Mouse (Mus musculus): ENCODE measurements around the gene Cplx2. TPM values are rescaled to one million over a fixed set of nuclear protein-coding genes. Genes with fewer than 3 reads are reported as not detected.

The Cplx2 gene
- 22.0 and 22.6 TPM in 2 replicates for polyA plus RNA-seq (2016; fragmentation: Nextera tagmentation; extraction: Ambion mirVana)

DNA sequence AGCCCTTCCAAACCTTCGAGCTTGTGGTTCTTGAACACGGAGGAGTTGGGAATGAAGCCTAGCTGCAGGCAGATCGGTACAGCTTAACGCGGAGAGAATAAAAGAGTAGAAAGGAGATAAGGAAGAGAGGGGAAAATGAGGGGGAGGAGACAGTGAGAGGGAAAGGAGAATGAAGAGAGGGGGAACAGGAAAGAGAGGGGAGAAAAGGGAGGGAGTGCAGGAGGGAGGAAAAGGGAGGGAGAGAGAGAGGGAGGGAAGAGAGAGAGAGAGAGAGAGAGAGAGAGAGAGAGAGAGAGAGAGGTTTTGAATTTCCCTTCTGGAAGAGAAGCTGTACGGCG, at the start of gene Cplx2:
Gene Cplx2 (plus strand): TSS at position 301 of the 338 bp plus-strand sequence.
- Histone ChIP-seq H3K4me2 (replicated peaks) (peak within 1 kb of the TSS; percentile 83), H3K9me3 (no peaks in the 10 kb centered on the region), H3K4me1 (peaks cover 48% of the 10 kb centered on the region), H3K27me3 (peaks cover 22% of the 10 kb centered on the region), H3K4me3 (peak within 1 kb of the TSS; percentile 52), H3K27ac (replicated peaks) (peak within 1 kb of the TSS; percentile 86), H3K9ac (replicated peaks) (peak within 1 kb of the TSS; percentile 66), H3K36me3 (no peaks in the 10 kb centered on the region)
- WGBS, result 1% methylated on average over 7 of the region's 7 CpGs
- no peak for ATAC-seq (ENCODE audit: low FRiP score, low read depth)

DNA sequence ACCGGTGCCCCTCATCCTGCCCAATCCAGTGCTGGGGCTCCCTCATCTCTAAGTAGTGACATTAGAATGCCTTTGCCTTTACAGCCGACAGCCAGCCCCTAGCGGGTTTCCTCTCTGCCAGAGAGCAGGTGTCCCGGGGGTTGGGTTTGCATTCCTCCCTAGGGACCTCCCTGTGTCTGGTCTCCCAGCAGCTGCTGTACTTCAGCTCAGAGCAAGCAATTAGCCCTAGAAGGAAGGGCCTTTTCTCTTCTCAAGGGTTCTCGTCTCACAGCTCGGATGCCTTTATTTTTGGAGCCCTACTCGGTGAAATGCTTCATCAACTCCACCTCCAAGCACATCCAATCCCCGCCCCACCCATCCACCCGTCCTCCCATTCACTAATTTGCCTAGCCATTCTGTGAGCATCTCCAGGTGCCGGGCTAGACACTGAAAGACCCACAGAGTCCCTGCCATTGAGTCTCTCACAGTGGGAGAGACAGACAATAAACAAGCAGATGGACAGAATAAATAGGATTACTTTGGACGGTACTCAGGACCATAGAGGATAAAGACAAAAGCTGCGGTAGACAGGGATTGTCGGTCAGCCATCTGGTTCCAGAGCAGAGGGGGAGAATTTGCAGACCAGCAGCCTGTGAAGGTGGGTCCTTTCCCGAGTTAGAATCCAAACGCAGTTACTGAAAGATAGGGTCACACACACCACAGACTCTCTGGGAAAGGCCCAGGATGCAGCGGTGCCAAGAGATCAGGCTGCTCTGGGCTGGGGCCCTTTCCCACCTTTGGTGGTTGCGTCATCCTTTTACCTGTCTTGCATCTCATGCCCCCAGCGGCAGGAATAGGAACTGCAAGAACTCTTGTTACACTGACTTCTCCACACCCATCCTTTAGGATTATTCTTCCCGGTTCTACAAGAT, 48.5 kb upstream of the Cplx2 start:
- WGBS, result 15% methylated on average over 19 of the region's 19 CpGs
- peaks cover 58% of the 10 kb centered on the region for H3K4me1 ChIP-seq
- peak; percentile 34 for ATAC-seq (ENCODE audit: low FRiP score, low read depth)
- H3K27ac ChIP-seq (replicated peaks), result peak overlapping the region; percentile 74
- no peak overlapping the region for H3K9ac ChIP-seq (replicated peaks)
- H3K4me3 ChIP-seq, result no peak overlapping the region
- no peaks in the 10 kb centered on the region for H3K9me3 ChIP-seq
- H3K4me2 ChIP-seq (replicated peaks), result no peak overlapping the region
- H3K27me3 ChIP-seq, result no peaks in the 10 kb centered on the region
- H3K36me3 ChIP-seq, result no peaks in the 10 kb centered on the region

DNA sequence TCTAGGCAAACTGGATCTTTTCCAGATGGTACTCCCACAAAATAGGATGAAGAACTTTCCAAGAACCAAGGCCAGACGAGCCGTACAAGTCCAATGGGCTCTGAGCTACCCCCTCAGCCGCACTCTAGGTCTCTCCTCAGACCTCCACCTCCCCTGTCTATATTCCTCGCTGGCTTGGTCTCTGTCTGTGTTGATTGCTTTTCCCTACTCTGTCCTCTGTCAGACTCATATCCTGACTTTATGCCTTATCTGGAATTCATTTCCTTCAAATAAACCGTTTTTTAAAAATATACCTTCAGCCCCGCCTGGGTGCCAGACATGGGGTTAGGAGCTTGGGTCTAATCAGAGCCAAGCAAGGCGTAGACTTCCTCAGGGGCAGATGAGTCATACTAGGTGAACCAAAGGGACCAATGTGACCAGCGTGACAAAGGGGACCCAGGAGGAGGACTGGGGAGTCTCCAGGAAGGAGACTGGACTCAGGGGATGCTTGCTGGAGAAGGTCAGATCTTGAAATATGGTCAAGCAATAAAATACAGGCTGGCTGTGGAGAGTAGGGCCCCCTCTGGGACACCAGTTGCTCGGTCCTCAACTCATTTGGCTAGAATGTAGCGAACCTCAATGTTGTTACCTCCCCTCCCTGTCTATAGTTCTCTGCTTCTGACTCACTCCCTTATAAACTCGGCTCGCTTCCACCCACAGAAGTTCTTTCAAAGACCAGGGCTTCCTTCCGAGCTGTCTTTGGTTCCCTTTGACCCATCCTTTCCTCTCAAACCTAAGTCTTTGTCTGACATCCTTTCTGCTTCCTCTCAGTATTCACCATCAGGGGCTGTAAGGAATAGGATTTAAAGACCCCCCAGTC, 47.6 kb upstream of the Cplx2 start:
- Histone ChIP-seq H3K9me3 (no peaks in the 10 kb centered on the region), H3K4me1 (peaks cover 65% of the 10 kb centered on the region), H3K27ac (replicated peaks) (peak overlapping the region; percentile 74), H3K9ac (replicated peaks) (no peak overlapping the region), H3K36me3 (no peaks in the 10 kb centered on the region), H3K27me3 (no peaks in the 10 kb centered on the region), H3K4me3 (no peak overlapping the region), H3K4me2 (replicated peaks) (no peak overlapping the region)
- 71% methylated on average over 13 of the region's 13 CpGs for WGBS
- no peak for ATAC-seq (ENCODE audit: low FRiP score, low read depth)

DNA sequence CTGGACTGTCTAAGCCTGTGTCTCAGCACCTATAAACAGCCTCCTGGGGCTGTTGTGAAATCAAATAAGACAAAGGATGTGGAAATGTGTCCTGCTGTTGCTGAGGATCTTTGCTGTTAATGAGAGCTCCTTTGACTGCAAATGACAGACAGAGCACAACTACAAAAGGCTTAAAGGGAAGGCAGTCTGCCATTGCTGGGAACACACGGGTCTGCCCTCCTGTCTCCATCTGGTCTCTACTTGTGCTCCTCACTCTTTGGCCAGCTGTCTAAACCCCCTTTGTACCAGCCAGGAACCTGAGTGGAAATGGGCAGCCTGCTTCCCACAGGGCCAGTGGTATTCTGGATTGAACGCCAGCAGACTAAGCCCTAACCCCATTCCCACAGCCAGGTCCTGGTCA, 47.0 kb upstream of the Cplx2 start:
- Histone ChIP-seq H3K27ac (replicated peaks) (peak overlapping the region; percentile 74), H3K4me3 (no peak overlapping the region), H3K9ac (replicated peaks) (no peak overlapping the region), H3K36me3 (no peaks in the 10 kb centered on the region), H3K4me1 (peaks cover 71% of the 10 kb centered on the region), H3K9me3 (no peaks in the 10 kb centered on the region), H3K27me3 (no peaks in the 10 kb centered on the region), H3K4me2 (replicated peaks) (no peak overlapping the region)
- no peak for ATAC-seq (ENCODE audit: low FRiP score, low read depth)
- WGBS, result 34% methylated on average over 2 of the region's 2 CpGs

DNA sequence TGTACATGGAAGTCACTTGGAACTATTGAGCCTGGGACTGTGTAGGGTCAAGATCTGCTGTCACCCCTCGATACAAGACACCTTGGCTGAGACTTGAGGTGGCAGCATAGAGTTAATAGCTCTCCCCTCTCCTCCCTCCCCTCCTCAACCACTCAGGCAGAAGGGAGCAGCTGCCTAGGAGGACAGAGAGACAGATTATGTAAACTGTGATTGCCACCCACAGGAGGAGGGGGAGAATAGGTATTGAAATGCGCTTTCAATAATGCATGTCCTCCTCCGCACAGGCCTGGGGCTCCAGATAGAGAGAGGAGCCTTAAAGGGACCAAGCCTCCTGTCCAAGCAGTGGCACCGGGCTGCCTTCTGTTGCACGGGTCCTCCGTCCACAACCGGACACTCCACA, 45.3 kb upstream of the Cplx2 start:
- Histone ChIP-seq H3K4me2 (replicated peaks) (peak overlapping the region; percentile 26; the same call in 1 of the 2 replicates), H3K9me3 (no peaks in the 10 kb centered on the region), H3K27me3 (peaks cover 6% of the 10 kb centered on the region; the same call in 1 of the 2 replicates), H3K36me3 (no peaks in the 10 kb centered on the region), H3K4me1 (peaks cover 74% of the 10 kb centered on the region), H3K27ac (replicated peaks) (peak overlapping the region; percentile 76), H3K9ac (replicated peaks) (no peak overlapping the region), H3K4me3 (no peak overlapping the region)
- peak; percentile 73 for ATAC-seq (ENCODE audit: low FRiP score, low read depth)
- WGBS, result 20% methylated on average over 7 of the region's 7 CpGs

DNA sequence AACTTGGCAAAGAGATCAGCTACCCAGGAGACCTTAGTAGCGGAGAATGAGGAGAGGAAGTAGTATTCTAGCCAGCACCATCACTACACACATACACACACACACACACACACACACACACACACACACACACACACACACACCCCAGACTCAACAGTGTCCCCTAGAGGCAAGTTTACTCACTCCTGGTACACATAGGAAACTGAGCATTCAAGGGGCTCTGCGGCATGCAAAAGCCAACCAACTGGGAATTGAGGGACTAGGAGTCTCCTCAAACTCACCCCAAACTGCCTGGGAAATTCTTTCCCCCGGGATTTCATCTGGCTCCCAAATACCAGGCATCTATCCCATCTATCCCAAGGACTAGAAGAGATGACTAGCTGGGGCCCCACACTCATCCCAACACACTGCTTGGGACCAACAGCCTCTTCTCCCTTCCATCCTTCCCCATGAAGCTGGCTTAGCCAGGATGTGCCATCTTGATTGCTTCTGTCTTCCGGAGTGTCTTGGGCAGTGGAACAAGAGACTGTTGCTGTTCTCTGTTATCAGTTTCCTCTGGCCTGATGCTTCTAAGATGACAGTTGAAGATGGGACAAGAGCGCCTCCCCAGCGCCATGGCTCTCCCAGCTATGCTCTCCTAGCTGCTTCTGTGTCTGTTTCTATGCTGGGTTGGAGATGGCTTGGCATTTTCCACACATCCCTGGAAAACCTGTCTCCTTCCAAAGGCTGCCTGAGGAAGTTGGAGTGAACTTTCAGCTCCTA, 44.3 kb upstream of the Cplx2 start:
- H3K27ac ChIP-seq (replicated peaks), result peak overlapping the region; percentile 76
- H3K4me3 ChIP-seq, result no peak overlapping the region
- peaks cover 83% of the 10 kb centered on the region for H3K4me1 ChIP-seq
- no peak overlapping the region for H3K4me2 ChIP-seq (replicated peaks)
- no peak for ATAC-seq (ENCODE audit: low FRiP score, low read depth)
- H3K9ac ChIP-seq (replicated peaks), result no peak overlapping the region
- no peaks in the 10 kb centered on the region for H3K9me3 ChIP-seq
- no peaks in the 10 kb centered on the region for H3K36me3 ChIP-seq
- WGBS, result 87% methylated on average over 6 of the region's 6 CpGs
- peaks cover 11% of the 10 kb centered on the region; the same call in 1 of the 2 replicates for H3K27me3 ChIP-seq

DNA sequence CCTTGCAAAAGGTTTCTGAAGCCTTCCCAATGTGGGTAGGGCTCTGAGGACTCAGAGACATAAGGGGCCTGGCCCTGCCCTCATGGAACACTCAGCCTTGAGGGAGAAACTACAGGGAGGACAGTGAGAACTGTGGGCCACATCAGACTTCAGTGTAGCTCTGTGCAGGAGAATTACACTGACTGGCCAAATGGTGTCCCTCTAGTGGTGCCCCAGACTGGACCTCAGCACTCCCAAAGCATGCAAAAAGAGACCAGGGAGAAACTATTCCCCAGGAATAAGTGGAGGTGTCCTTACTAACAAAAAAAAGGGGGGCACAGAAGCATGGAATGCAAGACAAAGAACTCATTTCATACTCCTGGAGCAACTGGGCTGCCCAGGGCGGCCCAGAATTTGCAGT, 43.1 kb upstream of the Cplx2 start:
- peak overlapping the region; percentile 75 for H3K27ac ChIP-seq (replicated peaks)
- peaks cover 85% of the 10 kb centered on the region for H3K4me1 ChIP-seq
- H3K36me3 ChIP-seq, result no peaks in the 10 kb centered on the region
- peaks cover 14% of the 10 kb centered on the region for H3K27me3 ChIP-seq
- H3K9me3 ChIP-seq, result no peaks in the 10 kb centered on the region
- WGBS, result 50% methylated on average over 1 of the region's 1 CpGs
- no peak overlapping the region for H3K4me3 ChIP-seq
- 0 out of 2 replicates have a peak overlapping the region, but pooled peaks have one; percentile 4 for H3K9ac ChIP-seq (replicated peaks)
- H3K4me2 ChIP-seq (replicated peaks), result no peak overlapping the region; the same call in 1 of the 2 replicates
- no peak for ATAC-seq (ENCODE audit: low FRiP score, low read depth)

GRCm38 (mm10) chr13:54328954-54329490, 42.1 kb upstream of the Cplx2 start:
- H3K9ac ChIP-seq (replicated peaks), result no peak overlapping the region
- peaks cover 22% of the 10 kb centered on the region for H3K27me3 ChIP-seq
- H3K9me3 ChIP-seq, result no peaks in the 10 kb centered on the region
- no peak overlapping the region for H3K4me3 ChIP-seq
- no peaks in the 10 kb centered on the region for H3K36me3 ChIP-seq
- H3K4me2 ChIP-seq (replicated peaks), result 0 out of 2 replicates have a peak overlapping the region, but pooled peaks have one; percentile 25
- H3K27ac ChIP-seq (replicated peaks), result peak overlapping the region; percentile 75
- 8% methylated on average over 8 of the region's 8 CpGs for WGBS
- H3K4me1 ChIP-seq, result peaks cover 78% of the 10 kb centered on the region
- no peak for ATAC-seq (ENCODE audit: low FRiP score, low read depth)

DNA sequence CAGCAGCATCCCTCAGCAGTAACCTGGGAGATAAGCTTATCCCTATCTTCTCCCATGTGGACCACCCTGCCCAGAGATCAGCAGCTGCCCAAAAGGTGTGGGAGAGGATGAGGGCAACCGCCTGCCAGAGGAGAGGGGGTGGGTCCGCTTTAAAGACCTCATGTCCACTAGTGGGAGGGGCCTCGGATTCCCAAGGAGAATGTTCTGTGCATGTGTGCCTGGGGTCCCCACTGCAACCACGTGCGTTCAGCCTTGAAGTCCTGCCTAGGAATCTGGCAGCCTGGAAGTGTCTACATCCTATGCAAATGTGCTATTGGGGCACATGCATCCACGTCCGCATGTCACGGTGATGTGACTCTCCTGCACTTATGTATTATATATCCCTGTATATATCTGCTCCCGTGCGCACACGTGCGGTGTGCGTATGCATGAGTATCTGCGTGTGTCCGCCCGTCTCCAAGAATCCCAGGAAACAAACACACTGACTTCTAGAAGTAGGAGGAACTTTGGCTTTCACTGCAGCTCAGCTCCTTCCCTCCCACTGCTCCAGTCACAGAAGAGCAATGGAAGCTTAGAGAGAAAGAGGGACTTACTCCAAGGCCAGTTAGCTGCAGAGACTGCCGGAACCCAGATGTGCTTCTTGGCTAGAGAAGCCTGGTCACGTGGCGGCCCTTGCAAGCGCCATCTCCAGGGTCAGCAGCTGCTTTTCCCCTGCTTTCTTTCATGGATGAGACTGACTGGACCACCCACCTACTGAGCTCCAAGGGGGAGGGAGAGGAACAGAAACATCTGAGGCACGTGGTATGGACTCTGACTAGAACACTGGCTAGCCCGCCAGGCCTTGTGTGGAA, 39.1 kb upstream of the Cplx2 start:
- Histone ChIP-seq H3K27me3 (peaks cover 29% of the 10 kb centered on the region), H3K9me3 (no peaks in the 10 kb centered on the region), H3K9ac (replicated peaks) (no peak overlapping the region), H3K4me2 (replicated peaks) (0 out of 2 replicates have a peak overlapping the region, but pooled peaks have one; percentile 7), H3K36me3 (no peaks in the 10 kb centered on the region), H3K4me3 (no peak overlapping the region), H3K27ac (replicated peaks) (peak overlapping the region; percentile 64), H3K4me1 (peaks cover 49% of the 10 kb centered on the region)
- peak; percentile 78 for ATAC-seq (ENCODE audit: low FRiP score, low read depth)
- WGBS, result 50% methylated on average over 22 of the region's 22 CpGs

DNA sequence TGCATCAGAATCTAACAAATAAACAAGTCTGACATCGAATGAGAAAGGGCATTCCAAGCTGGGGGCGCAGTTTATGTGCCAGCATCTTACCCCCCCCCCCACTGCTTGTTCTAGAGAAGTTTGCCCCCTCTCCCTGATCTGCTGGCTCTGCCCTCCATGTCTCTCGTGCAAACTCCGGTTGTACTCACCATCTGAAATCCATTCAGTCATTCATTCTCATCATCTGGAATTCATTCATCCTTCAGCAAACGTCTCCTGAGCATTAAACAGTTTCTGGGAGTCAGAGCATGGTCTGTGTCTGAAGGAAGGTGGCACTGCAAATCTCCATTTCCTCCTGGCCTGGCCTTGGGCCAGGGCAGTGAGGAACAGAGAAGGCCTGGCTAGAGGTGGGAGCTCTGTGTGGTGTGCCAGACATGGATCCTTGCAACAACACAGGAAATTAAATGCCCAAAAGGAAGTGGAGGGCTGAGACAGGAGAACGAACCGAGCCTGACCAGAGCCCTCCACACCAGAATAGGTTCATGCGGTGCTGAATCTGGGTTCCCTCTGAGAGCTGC, 38.1 kb upstream of the Cplx2 start:
- Histone ChIP-seq H3K4me3 (no peak overlapping the region), H3K36me3 (no peaks in the 10 kb centered on the region), H3K27ac (replicated peaks) (peak overlapping the region; percentile 64; the same call in 1 of the 2 replicates), H3K4me2 (replicated peaks) (no peak overlapping the region), H3K4me1 (peaks cover 45% of the 10 kb centered on the region), H3K9ac (replicated peaks) (no peak overlapping the region), H3K27me3 (peaks cover 29% of the 10 kb centered on the region), H3K9me3 (no peaks in the 10 kb centered on the region)
- no peak for ATAC-seq (ENCODE audit: low FRiP score, low read depth)
- 78% methylated on average over 8 of the region's 8 CpGs for WGBS
